Mouse (Mus musculus) hindbrain, embryonic 14.5 days (tissue): ENCODE measurements around the gene Gnpat. TPM values are rescaled to one million over a fixed set of nuclear protein-coding genes. Genes with fewer than 3 reads are reported as not detected.

Experiments used
- ATAC-seq: fragments of 200-750 bp; cut with Nextera tagmentation; 2 replicates; pipeline ENCODE4 v1.8.0; 2017; ENCODE audit warnings: moderate number of reproducible peaks, mild to moderate bottlenecking, moderate TSS enrichment, moderate library complexity; ENCODE audit not compliant: low FRiP score
- DNase-seq: peaks from one replicate; pipeline ENCODE4 v3.0.0-alpha.2; 2015; ENCODE audit warnings: low spot score
- H3K27ac ChIP-seq: fragments of 300-500 bp; sonication (generic); 2 replicates; pipeline ENCODE4 v1.5.1; 2014; ENCODE audit warnings: mild to moderate bottlenecking, moderate library complexity
- H3K27me3 ChIP-seq: fragments of 300-500 bp; sonication (generic); 2 replicates; pipeline ENCODE4 v1.6.1; 2014; ENCODE audit warnings: mild to moderate bottlenecking, low read length, mixed read lengths; ENCODE audit not compliant: control insufficient read depth, insufficient read depth
- H3K36me3 ChIP-seq: fragments of 300-500 bp; sonication (generic); replicated peaks from 2 replicates; pipeline ENCODE4 v1.6.1; 2014; ENCODE audit not compliant: control insufficient read depth, insufficient read depth
- H3K4me1 ChIP-seq: fragments of 300-500 bp; sonication (generic); replicated peaks from 2 replicates; pipeline ENCODE4 v1.6.1; 2014; ENCODE audit warnings: antibody characterized with exemption, low read length, mixed read lengths; ENCODE audit not compliant: control insufficient read depth, insufficient read depth
- H3K4me2 ChIP-seq: fragments of 300-500 bp; sonication (generic); replicated peaks from 2 replicates; pipeline ENCODE4 v1.6.1; 2014; ENCODE audit warnings: mild to moderate bottlenecking, moderate library complexity
- H3K4me3 ChIP-seq: fragments of 300-500 bp; sonication (generic); replicated peaks from 2 replicates; pipeline ENCODE4 v1.5.1; 2014; ENCODE audit warnings: mild to moderate bottlenecking, low read length
- H3K9ac ChIP-seq: fragments of 300-500 bp; sonication (generic); 2 replicates; pipeline ENCODE4 v1.6.1; 2014
- H3K9me3 ChIP-seq: fragments of 300-500 bp; sonication (generic); 2 replicates; pipeline ENCODE4 v1.6.1; 2016; ENCODE audit warnings: low read length; ENCODE audit not compliant: control insufficient read depth
- WGBS: fragments of 180-500 bp; shearing (Covaris S2); extraction: QIAGEN DNeasy Blood & Tissue Kit; methylation state at CpG from one replicate; pipeline ENCODE4 v1.1.7; 2014; 5-methylcytosine and 5-hydroxymethylcytosine counted together
- polyA plus RNA-seq: library from polyadenylated mRNA; unstranded; fragments of >200 nt; fragmentation: Nextera tagmentation; extraction: Ambion mirVana; gene quantifications from 2 replicates; pipeline ENCODE4 v1.2.1, GENCODE M21; 2014

The Gnpat gene
- polyA plus RNA-seq, 1 experiment from 2014 or later: 72.3 TPM

DNA sequence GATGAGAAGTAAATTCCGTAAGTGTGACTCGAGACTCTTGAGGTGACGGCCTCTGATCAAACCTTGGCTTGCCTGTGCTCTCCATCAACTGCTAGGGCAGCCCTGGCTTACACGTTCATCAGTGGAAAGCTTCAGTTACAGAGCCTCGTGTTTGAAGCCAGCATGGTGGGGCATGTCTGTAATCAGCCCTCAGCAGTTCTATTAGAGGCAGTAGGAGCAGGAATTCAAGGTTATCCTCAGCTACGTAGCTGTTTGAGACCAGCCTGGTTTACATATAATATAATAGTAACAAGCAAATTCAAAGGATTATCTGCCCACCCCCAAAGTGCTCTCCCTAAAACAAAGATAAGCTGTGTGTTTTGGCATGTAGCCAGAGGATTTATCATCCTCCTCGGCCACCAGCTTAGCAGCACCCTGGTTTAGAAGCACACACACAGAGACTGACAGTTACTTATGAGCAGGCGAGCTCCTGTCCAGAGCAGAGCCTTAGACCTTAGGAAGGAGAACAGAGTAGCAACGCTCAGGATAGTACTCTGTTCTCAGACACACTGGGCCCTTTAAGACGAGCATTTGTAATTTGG is 16.2 kb downstream of the Gnpat start:
- ATAC-seq (no peak), DNase-seq (no peak)
- Histone ChIP-seq H3K36me3 (peaks cover 94% of the 10 kb centered on the region), H3K4me2 (no peak overlapping the region), H3K4me3 (no peak overlapping the region), H3K27ac (no peak overlapping the region), H3K9ac (no peak overlapping the region), H3K27me3 (no peaks in the 10 kb centered on the region), H3K9me3 (no peaks in the 10 kb centered on the region), H3K4me1 (no peaks in the 10 kb centered on the region)
- WGBS: 92% methylated on average over 10 of the region's 10 CpGs

DNA sequence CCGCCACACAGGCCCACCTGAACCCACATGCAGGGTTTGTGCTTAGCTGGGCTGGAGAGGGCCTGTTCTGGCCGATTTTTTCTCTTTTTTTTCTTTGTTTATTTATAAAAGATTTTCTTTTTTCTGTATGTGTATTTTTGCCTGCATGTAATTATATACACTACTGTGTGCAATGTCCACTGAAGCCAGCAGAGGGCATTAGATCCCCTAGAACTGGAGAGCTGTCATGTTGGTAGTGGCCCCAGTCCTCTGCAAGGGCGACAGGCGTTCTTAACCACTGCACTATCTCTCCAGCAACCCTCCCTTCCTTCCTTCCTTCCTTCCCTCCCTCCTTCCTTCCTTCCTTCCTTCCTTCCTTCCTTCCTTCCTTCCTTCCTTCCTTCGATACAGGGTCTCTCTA is 25.6 kb downstream of the Gnpat start:
- Histone ChIP-seq H3K27ac (no peak overlapping the region), H3K9me3 (no peaks in the 10 kb centered on the region), H3K4me3 (no peak overlapping the region), H3K4me2 (no peak overlapping the region), H3K4me1 (no peaks in the 10 kb centered on the region; the same call in 1 of the 2 replicates), H3K36me3 (peaks cover 94% of the 10 kb centered on the region), H3K27me3 (no peaks in the 10 kb centered on the region), H3K9ac (no peak overlapping the region)
- ATAC-seq (no peak), DNase-seq (no peak)
- 94% methylated on average over 5 of the region's 5 CpGs for WGBS

DNA sequence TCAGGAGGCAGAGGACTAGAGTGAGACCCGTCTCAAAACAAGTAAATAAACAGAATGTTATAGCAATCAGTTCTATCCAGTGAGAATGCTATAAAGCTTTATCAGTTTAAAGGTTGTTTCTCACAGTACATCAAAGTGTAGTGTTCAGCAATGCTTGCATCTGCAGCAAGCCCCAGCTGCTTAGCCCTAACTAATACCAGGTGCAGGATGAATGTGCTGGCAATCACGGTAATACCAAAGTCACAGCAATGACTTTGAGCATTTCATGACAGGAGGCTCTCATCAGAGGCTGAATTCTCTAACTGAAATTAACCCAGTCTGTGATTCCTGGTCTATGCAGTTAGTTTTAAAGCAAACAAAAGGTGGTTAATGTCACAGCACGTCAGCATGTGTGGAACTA is 29.8 kb downstream of the Gnpat start:
- Histone ChIP-seq H3K27ac (no peak overlapping the region), H3K4me1 (peaks cover 9% of the 10 kb centered on the region), H3K36me3 (peaks cover 73% of the 10 kb centered on the region), H3K4me3 (no peak overlapping the region), H3K27me3 (no peaks in the 10 kb centered on the region), H3K9ac (no peak overlapping the region), H3K4me2 (no peak overlapping the region), H3K9me3 (no peaks in the 10 kb centered on the region)
- DNase-seq (no peak), ATAC-seq (no peak)
- WGBS: 80% methylated on average over 3 of the region's 3 CpGs

DNA sequence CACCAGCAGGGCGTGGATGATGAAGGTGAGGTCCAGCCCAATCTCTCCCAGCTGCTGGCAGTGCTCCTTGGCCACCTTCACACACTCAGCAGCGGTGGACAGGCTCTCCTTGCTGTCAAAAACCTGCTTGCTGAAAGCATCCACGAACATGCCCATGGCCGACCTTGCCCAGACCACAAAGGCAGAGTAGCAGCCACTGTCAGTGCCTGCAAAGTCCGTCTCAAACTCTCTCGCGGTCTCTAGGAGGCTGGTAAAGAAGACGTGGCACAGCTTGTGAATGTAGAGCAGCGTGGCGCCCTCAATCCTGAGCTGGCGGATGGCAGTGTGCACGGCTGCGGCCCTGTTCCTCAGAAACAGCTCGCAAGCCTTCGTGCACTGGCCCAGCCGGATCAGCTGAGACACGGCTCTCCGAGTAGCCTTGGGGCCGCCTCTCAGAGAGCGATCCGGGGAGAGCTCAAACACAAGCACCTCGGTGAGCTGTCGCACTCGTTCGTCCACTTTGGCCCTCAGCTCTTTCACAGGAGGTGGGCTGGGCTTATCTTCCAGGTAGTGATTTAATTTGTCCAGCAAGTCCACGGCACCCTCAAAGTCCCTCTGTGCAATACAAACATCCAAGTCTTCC is 33.3 kb downstream of the Gnpat start:
- ATAC-seq: no peak
- Histone ChIP-seq H3K9ac (peak overlapping the region; percentile 86), H3K9me3 (no peaks in the 10 kb centered on the region), H3K27me3 (no peaks in the 10 kb centered on the region), H3K4me3 (peak overlapping the region; percentile 97), H3K36me3 (peaks cover 59% of the 10 kb centered on the region), H3K4me2 (peak overlapping the region; percentile 93), H3K4me1 (peaks cover 19% of the 10 kb centered on the region), H3K27ac (peak overlapping the region; percentile 74; the same call in 1 of the 2 replicates)
- WGBS: 90% methylated on average over 26 of the region's 26 CpGs
- no peak for DNase-seq

DNA sequence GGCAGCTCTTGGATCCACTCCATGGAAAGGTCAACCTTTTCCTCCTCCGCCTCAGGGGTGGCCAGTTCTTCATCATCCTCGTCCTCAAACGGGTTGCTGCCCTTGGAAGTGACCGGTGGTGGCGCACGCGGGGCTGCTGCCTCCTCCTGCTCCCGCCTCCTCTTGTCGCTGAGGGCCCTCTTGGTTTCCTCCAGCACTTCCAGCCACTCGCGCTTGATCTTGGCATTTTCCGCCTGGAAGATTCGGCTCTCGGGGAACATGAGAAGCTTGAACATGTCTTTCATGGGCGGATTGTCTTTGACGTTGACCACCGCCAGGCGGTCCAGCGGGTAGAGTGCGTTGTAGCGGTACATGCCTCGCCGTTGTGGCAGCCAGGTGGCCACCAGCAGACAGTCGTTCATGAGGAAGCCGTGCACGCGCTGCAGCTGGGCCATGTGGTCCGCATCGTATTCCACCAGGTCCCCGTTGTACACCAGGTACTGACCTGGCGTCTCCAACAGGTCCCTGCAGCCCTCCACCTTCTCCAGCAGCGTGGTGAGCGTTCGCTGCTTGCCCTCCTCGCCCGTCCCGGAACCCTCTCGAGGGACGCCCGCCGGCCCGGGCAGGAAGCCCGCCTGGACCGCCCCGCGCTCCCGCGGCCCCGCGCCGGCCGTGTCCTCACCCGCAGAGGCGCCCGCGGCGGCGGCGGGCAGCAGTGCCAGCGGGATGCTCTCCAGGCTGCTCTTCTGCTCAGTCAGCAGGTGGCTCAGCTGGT is 34.0 kb downstream of the Gnpat start:
- Histone ChIP-seq H3K27ac (peak overlapping the region; percentile 74), H3K4me3 (peak overlapping the region; percentile 97), H3K27me3 (no peaks in the 10 kb centered on the region), H3K4me2 (peak overlapping the region; percentile 93), H3K36me3 (peaks cover 57% of the 10 kb centered on the region), H3K4me1 (peaks cover 19% of the 10 kb centered on the region), H3K9ac (peak overlapping the region; percentile 86), H3K9me3 (no peaks in the 10 kb centered on the region)
- peak; percentile 14; the same call in 1 of the 2 replicates for ATAC-seq
- WGBS: 2% methylated on average over 59 of the region's 60 CpGs
- peak; percentile 57 for DNase-seq

DNA sequence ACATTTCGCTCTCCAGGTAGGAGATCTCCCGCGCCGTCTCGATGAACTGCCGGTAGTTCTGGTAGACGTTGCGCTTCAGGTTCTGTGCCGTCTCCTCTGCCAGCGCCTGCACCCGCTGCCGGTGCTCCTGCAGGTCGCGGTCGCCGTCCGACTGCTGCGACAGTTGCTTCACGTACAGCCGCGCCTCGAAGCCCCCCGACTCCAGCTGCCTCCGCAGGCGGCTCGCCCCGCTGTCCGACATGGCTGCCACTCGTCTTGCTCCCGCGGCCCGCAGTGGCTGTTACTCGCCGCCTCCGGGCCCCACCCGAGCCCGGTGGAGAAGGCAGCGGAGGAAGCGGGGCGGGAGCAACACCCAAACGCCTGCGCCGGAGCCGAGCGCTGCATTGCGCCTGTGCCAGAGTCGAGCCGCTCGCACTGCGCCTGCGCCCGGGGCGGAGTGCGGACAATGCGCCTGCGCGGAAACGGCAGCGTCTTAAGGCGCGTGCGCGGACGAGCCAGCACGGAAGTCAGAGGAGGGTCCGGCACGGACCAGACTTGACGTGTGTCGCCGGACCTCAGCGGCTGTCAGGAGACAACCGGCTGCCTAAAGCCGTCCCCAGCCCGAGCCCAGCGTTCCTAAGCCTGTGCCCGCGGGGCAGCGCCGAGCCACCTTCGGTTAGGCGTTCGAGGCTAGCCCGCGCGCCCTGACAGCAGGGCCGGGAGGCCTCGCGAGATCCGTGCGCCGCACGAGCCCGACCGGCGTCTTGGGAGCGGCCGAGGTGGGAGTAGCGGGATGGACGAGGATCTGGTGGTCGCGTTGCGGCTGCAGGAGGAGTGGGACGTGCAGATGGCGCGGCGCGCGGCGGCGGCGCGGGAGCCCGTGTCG is 34.8 kb downstream of the Gnpat start, which contains the start of the genes Exoc8 and Sprtn:
Exoc8 (minus strand) TSS at position 320 of the 865 bp plus-strand sequence.
Sprtn (plus strand) TSS at position 501 of the 865 bp plus-strand sequence.
- Histone ChIP-seq H3K36me3 (peaks cover 57% of the 10 kb centered on the region), H3K4me3 (peak within 1 kb of the TSS; percentile 97), H3K27me3 (no peaks in the 10 kb centered on the region), H3K4me1 (peaks cover 19% of the 10 kb centered on the region), H3K27ac (peak within 1 kb of the TSS; percentile 80), H3K9me3 (no peaks in the 10 kb centered on the region), H3K4me2 (peak within 1 kb of the TSS; percentile 93), H3K9ac (peak within 1 kb of the TSS; percentile 86)
- DNase-seq: peak; percentile 100
- peak; percentile 88 for ATAC-seq
- under 1% methylated on average over 107 of the region's 114 CpGs for WGBS

DNA sequence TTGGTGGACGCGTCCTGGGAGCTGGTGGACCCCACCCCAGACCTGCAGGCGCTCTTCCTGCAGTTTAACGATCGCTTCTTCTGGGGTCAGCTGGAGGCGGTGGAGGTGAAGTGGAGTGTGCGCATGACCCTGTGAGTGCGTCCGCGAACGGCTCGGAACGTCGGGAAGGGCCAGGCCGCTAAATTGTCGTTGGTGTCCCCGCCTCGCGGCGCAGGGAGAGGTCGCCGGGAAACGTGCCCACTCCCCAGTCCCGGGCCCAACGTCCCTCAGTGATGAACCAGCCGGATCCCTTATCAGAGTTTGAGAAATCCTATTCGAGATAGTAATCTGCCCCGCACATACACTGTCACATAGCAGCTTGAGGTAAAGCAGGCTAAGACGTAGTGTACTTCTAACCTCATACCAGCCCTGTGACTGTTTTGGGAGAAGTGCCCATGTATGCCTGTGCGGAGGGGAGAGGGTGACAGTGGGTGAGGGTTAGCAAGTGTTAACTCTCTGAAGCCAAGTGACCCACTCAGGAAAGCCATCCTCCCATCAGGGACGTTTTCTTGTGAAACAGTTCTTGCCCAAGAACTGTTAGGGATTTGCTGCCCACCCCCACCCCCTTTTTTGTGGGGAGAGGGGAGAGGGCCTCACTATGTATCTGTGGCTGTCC is 35.5 kb downstream of the Gnpat start:
- Histone ChIP-seq H3K27ac (peak overlapping the region; percentile 80), H3K36me3 (peaks cover 62% of the 10 kb centered on the region), H3K9me3 (no peaks in the 10 kb centered on the region), H3K4me2 (peak overlapping the region; percentile 93), H3K4me3 (peak overlapping the region; percentile 97), H3K9ac (peak overlapping the region; percentile 86), H3K4me1 (peaks cover 19% of the 10 kb centered on the region), H3K27me3 (no peaks in the 10 kb centered on the region)
- ATAC-seq (no peak), DNase-seq (no peak)
- 8% methylated on average over 31 of the region's 31 CpGs for WGBS

DNA sequence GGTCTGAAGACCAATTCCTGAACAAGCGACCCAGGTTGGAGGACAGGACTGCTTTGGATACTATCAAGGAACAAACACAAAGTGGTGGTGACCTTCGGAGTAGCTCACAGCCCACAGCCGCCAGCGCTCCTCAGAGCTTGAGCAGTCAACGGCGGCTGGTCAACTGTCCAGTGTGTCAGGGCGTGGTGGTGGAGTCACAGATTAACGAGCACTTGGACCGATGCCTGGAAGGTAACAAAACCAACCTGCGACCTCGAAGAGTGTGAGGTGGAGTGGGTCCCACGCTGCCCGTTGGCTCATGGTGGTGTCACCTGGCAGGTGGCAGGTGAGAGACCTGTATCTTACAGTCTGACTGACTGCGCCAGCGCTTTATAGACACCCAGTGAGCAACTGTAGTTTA is 40.4 kb downstream of the Gnpat start:
- DNase-seq (no peak), ATAC-seq (no peak)
- WGBS: 96% methylated on average over 15 of the region's 15 CpGs
- no peak overlapping the region for H3K27ac ChIP-seq
- H3K4me1 ChIP-seq: peaks cover 10% of the 10 kb centered on the region
- H3K4me3 ChIP-seq: no peak overlapping the region
- no peak overlapping the region for H3K4me2 ChIP-seq
- H3K9ac ChIP-seq: no peak overlapping the region
- no peaks in the 10 kb centered on the region for H3K27me3 ChIP-seq
- peaks cover 87% of the 10 kb centered on the region for H3K36me3 ChIP-seq
- no peaks in the 10 kb centered on the region for H3K9me3 ChIP-seq
